ENCODE assay signal across 24 mouse cellular contexts in the genomic region with DNA sequence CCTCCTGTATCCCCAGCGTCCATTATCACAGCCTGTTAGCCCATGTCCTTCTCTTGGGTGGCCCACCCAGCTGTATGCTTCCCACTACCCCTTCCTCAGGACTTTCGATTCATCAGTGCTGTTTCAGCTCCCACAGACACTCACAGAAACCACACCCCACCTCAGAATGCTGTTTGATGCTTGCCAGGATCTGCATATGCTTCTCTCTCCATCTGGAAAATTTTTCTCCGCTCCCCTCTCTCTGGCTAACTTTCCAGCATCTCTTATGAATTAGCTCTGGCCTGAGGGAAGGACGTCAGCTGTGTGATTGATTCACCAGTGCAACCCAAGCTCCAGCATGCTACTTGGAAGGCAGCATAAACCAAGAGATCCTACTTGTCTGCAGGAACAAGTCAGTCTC.
DNase-seq lines count a peak whose midpoint lies in the region; TF ChIP-seq lines count a peak whose summit lies in the region.
"Had no signal": no experiment of that assay in that cellular context is flagged by ENCODE, and none has a peak within 500 bp of the region (broad histone marks: within the 10 kb centered on the region; RNA-seq: fewer than 3 reads in every experiment).

No protein-coding gene starts in this region.

- no peak for TF ChIP-seq CTCF in testis, adult 2 months (IDR thresholded peaks at IDR 0.05; ENCODE audit: control insufficient read depth, insufficient read depth, insufficient replicate concordance, low read depth, low read length)

- H3K27me3 ChIP-seq in testis, adult 2 months (ENCODE audit: control insufficient read depth, insufficient read depth, low read length): no peaks in the 10 kb centered on the region
- H3K27me3 ChIP-seq: CH12.LX; embryonic facial prominence, embryonic 12.5 days; forebrain, embryonic 13.5 days; heart, embryonic 13.5 days; hindbrain, embryonic 12.5 days; midbrain, embryonic 12.5 days; Patski had no signal

- no peaks in the 10 kb centered on the region; the same call in 1 of the 2 replicates for H3K4me1 ChIP-seq in testis, adult 2 months (ENCODE audit: control insufficient read depth, insufficient read depth, low read length)
- H3K4me1 ChIP-seq: embryonic facial prominence, embryonic 12.5 days; heart, embryonic 13.5 days; hindbrain, embryonic 12.5 days; midbrain, embryonic 12.5 days had no signal

- no peak for TF ChIP-seq POLR2A in testis, adult 2 months (IDR thresholded peaks at IDR 0.05; ENCODE audit: control insufficient read depth, low read depth, low read length)

- intact Hi-C loops in heart, postnatal 36 days (cut with DNase I): no loop called here
- intact Hi-C loops in left cerebral cortex, postnatal 4 days (cut with DNase I): no loop called here
- intact Hi-C loops in left cerebral cortex, postnatal 10 days (cut with DNase I): loop anchor here (5.0 kb wide), 1 partner anchor 64 kb away; a partner anchor contains a TSS

- peak; percentile 39 for DNase-seq in heart, adult 11 months
- no peak for DNase-seq in heart, postnatal 36 days
- peak; percentile 21 for DNase-seq in left cerebral cortex, postnatal 4 days
- DNase-seq in left cerebral cortex, adult 11 months (ENCODE audit: low spot score): no peak
- no peak for DNase-seq in testis, postnatal 10 days (ENCODE audit: low spot score)
- DNase-seq in left cerebral cortex, postnatal 10 days (ENCODE audit: extremely low spot score in 1 of 2, low spot score in 2 of 2): no peak
- DNase-seq: adrenal gland, postnatal 36 days; cerebellum, adult 11-12 months; gastrocnemius, postnatal 14 days; heart, adult 18-20 months; heart, postnatal 14 days; kidney, adult 18-20 months; lung, embryonic 14.5 days had no signal

- no peak overlapping the region for H3K27ac ChIP-seq in testis, adult 2 months (ENCODE audit: control insufficient read depth, insufficient read depth, low read depth, low read length)
- H3K27ac ChIP-seq: embryonic facial prominence, embryonic 12.5 days; forebrain, embryonic 13.5 days; heart, embryonic 13.5 days; hindbrain, embryonic 12.5 days; kidney, postnatal 0 days; liver, embryonic 14.5 days; midbrain, embryonic 12.5 days had no signal

- H3K4me3 ChIP-seq in testis, adult 2 months (ENCODE audit: control insufficient read depth, low read depth, low read length): peak overlapping the region; percentile 33
- H3K4me3 ChIP-seq: embryonic facial prominence, embryonic 12.5 days; forebrain, embryonic 13.5 days; heart, embryonic 13.5 days; hindbrain, embryonic 12.5 days; midbrain, embryonic 12.5 days had no signal

- H3K36me3 ChIP-seq in testis, adult 2 months (ENCODE audit: control insufficient read depth, insufficient read depth, low read length): no peaks in the 10 kb centered on the region
- H3K36me3 ChIP-seq: embryonic facial prominence, embryonic 12.5 days; G1E; heart, embryonic 13.5 days; hindbrain, embryonic 12.5 days; midbrain, embryonic 12.5 days had no signal

Comparison
In these comparisons a context has a peak if more than half of its experiments do, and no peak if none do; other contexts are left out.
1. DNase-seq: peak in heart, adult 11 months (single experiment) and left cerebral cortex, postnatal 4 days (single experiment); none in heart, postnatal 36 days (0 of 2), left cerebral cortex, adult 11 months (single experiment), testis, postnatal 10 days (single experiment) and left cerebral cortex, postnatal 10 days (0 of 2).